20 mouse cellular contexts compared by ENCODE assay signal in the genomic region with DNA sequence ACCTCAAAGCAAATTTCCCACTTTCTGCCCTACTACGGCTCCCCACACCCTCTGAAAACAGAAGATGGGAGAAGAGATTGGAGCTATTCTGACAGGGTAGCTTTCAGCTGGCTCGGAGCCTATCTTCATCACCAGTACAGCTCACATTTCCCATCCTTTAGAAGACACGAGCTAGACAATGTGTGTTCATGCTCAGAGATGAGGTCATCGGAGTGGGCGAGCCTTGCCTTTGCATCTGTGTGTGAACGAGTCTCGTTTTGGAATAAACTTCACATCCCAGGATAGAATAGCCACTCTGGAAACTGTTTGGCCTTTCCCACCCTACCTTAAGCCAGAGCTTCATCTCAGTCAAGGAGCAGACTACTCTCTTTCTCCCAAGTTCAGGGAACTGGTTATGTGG.
DNase-seq lines count a peak whose midpoint lies in the region; ATAC-seq lines count a peak whose summit lies in the region.
"Had no signal": no experiment of that assay in that cellular context is flagged by ENCODE, and none has a peak within 500 bp of the region (broad histone marks: within the 10 kb centered on the region; RNA-seq: fewer than 3 reads in every experiment).

No protein-coding gene starts in this region.

- no peaks in the 10 kb centered on the region for H3K36me3 ChIP-seq in heart, embryonic 11.5 days (ENCODE audit: control insufficient read depth, insufficient read depth, low read length)
- H3K36me3 ChIP-seq: embryonic facial prominence, embryonic 13.5 days; forebrain, embryonic 12.5 days; heart, embryonic 12.5 days; hindbrain, embryonic 10.5 days had no signal

- no peak overlapping the region for H3K4me2 ChIP-seq in heart, embryonic 11.5 days
- H3K4me2 ChIP-seq: embryonic facial prominence, embryonic 13.5 days; forebrain, embryonic 12.5 days; heart, embryonic 12.5 days; hindbrain, embryonic 14.5 days had no signal

- H3K9me3 ChIP-seq in heart, embryonic 11.5 days (replicated peaks; ENCODE audit: control insufficient read depth, low read length) = no peaks in the 10 kb centered on the region
- H3K9me3 ChIP-seq: embryonic facial prominence, embryonic 13.5 days; forebrain, embryonic 12.5 days; heart, embryonic 12.5 days; hindbrain, embryonic 10.5 days had no signal

- H3K27ac ChIP-seq in heart, embryonic 11.5 days (ENCODE audit: low read depth, low read length) = no peak overlapping the region
- H3K27ac ChIP-seq: embryonic facial prominence, embryonic 13.5 days; forebrain, embryonic 12.5 days; heart, adult 2 months; hindbrain, embryonic 10.5 days; hindbrain, embryonic 14.5 days had no signal

- no peaks in the 10 kb centered on the region for H3K4me1 ChIP-seq in heart, embryonic 11.5 days (ENCODE audit: control insufficient read depth, insufficient read depth, low read length)
- H3K4me1 ChIP-seq: embryonic facial prominence, embryonic 13.5 days; heart, embryonic 12.5 days; hindbrain, embryonic 10.5 days had no signal

- ATAC-seq in heart, embryonic 11.5 days (replicated peaks; ENCODE audit: insufficient number of reproducible peaks, low FRiP score, low TSS enrichment) = no peak
- ATAC-seq: activated CD4-positive, CD25-positive, alpha-beta regulatory T cell, adult 4 months; forebrain, embryonic 16.5 days had no signal

- no peak overlapping the region for H3K4me3 ChIP-seq in heart, embryonic 11.5 days (ENCODE audit: low read depth, low read length)
- H3K4me3 ChIP-seq: embryonic facial prominence, embryonic 13.5 days; forebrain, embryonic 12.5 days; heart, adult 2 months; heart, embryonic 12.5 days; hindbrain, embryonic 10.5 days had no signal

- WGBS in heart, embryonic 11.5 days (ENCODE audit: insufficient replicate concordance) = 64% methylated on average over 7 of the region's 7 CpGs

- H3K27me3 ChIP-seq in heart, embryonic 11.5 days (ENCODE audit: control insufficient read depth, insufficient read depth, low read length) = no peaks in the 10 kb centered on the region
- H3K27me3 ChIP-seq: CH12.LX; embryonic facial prominence, embryonic 13.5 days; forebrain, embryonic 12.5 days; heart, embryonic 12.5 days; Patski had no signal

- DNase-seq in heart, adult 11 months = peak; percentile 90
- peak; percentile 6 for DNase-seq in layer of hippocampus, adult 11-12 months (ENCODE audit: low spot score)
- DNase-seq in layer of hippocampus, adult 18-20 months (ENCODE audit: low spot score in 2 of 2) = no peak
- peak; percentile 16 for DNase-seq in right cerebral cortex, postnatal 25 days
- no peak for DNase-seq in right cerebral cortex, postnatal 14 days
- DNase-seq in urinary bladder, postnatal 4 days (ENCODE audit: low spot score in 2 of 2) = no peak
- DNase-seq: cerebellum, adult 18-20 months; cerebellum, adult 9-11 months; cerebellum, postnatal 36 days had no signal

- H3K9ac ChIP-seq in heart, embryonic 11.5 days (ENCODE audit: low read depth, low read length) = no peak overlapping the region
- H3K9ac ChIP-seq: embryonic facial prominence, embryonic 13.5 days; forebrain, embryonic 12.5 days; heart, embryonic 12.5 days; hindbrain, embryonic 14.5 days had no signal

Comparison
In these comparisons a context has a peak if more than half of its experiments do, and no peak if none do; other contexts are left out.
1. DNase-seq: peak in heart, adult 11 months (single experiment), layer of hippocampus, adult 11-12 months (single experiment) and right cerebral cortex, postnatal 25 days (single experiment); none in layer of hippocampus, adult 18-20 months (0 of 2), right cerebral cortex, postnatal 14 days (single experiment) and urinary bladder, postnatal 4 days (0 of 2).